9 mouse cellular contexts compared by ENCODE assay signal in the genomic region with DNA sequence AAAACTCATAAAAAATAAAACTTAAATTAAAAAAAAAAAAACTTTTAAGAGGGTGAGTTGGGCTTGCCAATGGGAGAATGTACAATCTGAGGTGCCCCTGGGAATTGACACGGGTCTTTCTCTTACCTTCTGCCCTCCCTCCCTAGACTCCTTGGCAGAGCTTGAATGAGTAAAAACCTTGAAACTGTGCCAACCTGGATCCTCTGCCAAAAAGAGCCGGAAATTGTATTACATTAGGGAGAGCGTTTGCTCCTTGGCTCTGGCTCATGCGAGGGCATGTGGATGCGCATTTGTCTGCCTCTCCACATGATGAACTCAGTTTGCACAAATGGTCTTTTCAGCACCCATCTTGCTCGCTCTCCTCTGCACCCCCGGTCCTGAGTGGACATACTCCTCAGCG. TPM values are rescaled to one million over a fixed set of nuclear protein-coding genes. Genes with fewer than 3 reads are reported as not detected.
A peak's percentile ranks its signal among the peaks of the same experiment; 100 is the strongest.
DNase-seq lines count a peak whose midpoint lies in the region; ATAC-seq and TF ChIP-seq lines count a peak whose summit lies in the region.
"Had no signal": no experiment of that assay in that cellular context is flagged by ENCODE, and none has a peak within 500 bp of the region (broad histone marks: within the 10 kb centered on the region; RNA-seq: fewer than 3 reads in every experiment).

No protein-coding gene starts in this region.

- POLR2A ChIA-PET in Patski (lab: Charles Lee) = interaction anchor here (0.7 kb wide), 1 partner anchor 113 kb away, joined by 3 read pairs; no protein-coding TSS in a partner anchor

- no peaks in the 10 kb centered on the region for H3K36me3 ChIP-seq in kidney, adult 2 months (ENCODE audit: control insufficient read depth, insufficient read depth, low read length)
- no peaks in the 10 kb centered on the region for H3K36me3 ChIP-seq in kidney, embryonic 16.5 days (ENCODE audit: insufficient read depth, low read length)

- WGBS in kidney, adult 2 months = 33% methylated on average over 8 of the region's 8 CpGs
- 63% methylated on average over 8 of the region's 8 CpGs for WGBS in kidney, embryonic 16.5 days
- WGBS in cerebellum, adult 2 months = 6% methylated on average over 8 of the region's 8 CpGs

- TF ChIP-seq POLR2A in kidney, adult 2 months (IDR thresholded peaks at IDR 0.05; ENCODE audit: low read depth, low read length) = no peak
- TF ChIP-seq POLR2A in cerebellum, adult 2 months (IDR thresholded peaks at IDR 0.05; ENCODE audit: borderline replicate concordance, insufficient read depth, low read length) = no peak

- H3K27me3 ChIP-seq in kidney, adult 2 months (replicated peaks; ENCODE audit: control insufficient read depth, insufficient read depth, low read length) = no peaks in the 10 kb centered on the region
- no peaks in the 10 kb centered on the region for H3K27me3 ChIP-seq in kidney, embryonic 16.5 days (ENCODE audit: insufficient read depth, low read length)
- no peaks in the 10 kb centered on the region for H3K27me3 ChIP-seq in Patski
- H3K27me3 ChIP-seq in cerebellum, adult 2 months (ENCODE audit: control insufficient read depth, insufficient read depth, low read length) = no peaks in the 10 kb centered on the region; the same call in 1 of the 2 replicates

- CTCF ChIA-PET in Patski (lab: Charles Lee) = interaction anchor here (0.8 to 4.0 kb wide), 6 partner anchors 11 to 183 kb away, joined by 3 to 19 read pairs (median 5); a partner anchor contains a TSS

- in situ Hi-C loops in Patski (cut with MboI; ENCODE audit: low pct_unique_long_range_greater_than_20kb) = loop anchor here (5.0 kb wide), 2 partner anchors 33 to 188 kb away; no protein-coding TSS in a partner anchor

- TF ChIP-seq CTCF in kidney, adult 2 months (conservative IDR thresholded peaks at IDR 0.05; ENCODE audit: insufficient read depth, insufficient read length, low read depth, low read length) = no peak
- no peak for TF ChIP-seq CTCF in Patski (IDR thresholded peaks at IDR 0.05)
- no peak for TF ChIP-seq CTCF in cerebellum, adult 2 months (IDR thresholded peaks at IDR 0.05; ENCODE audit: borderline replicate concordance, insufficient read depth, low read depth, low read length)

- DNase-seq in kidney, adult 2 months = peak; percentile 94
- peak; percentile 73 for DNase-seq in Patski (ENCODE audit: low read depth, low spot score)
- DNase-seq in cerebellum, adult 2 months = peak; percentile 41 to 69
- DNase-seq in kidney, postnatal 4 days = peak; percentile 42 to 58
- peak; percentile 77 for DNase-seq in testis, postnatal 14 days (ENCODE audit: low spot score)
- DNase-seq in thymus, postnatal 25 days = no peak
- no peak for DNase-seq in gastrocnemius, postnatal 25 days

- H3K9me3 ChIP-seq in kidney, embryonic 16.5 days (ENCODE audit: low read length) = no peaks in the 10 kb centered on the region

- H3K27ac ChIP-seq in kidney, adult 2 months (ENCODE audit: insufficient read depth, low read depth, low read length) = no peak overlapping the region
- no peak overlapping the region for H3K27ac ChIP-seq in kidney, embryonic 16.5 days (ENCODE audit: low read length)
- no peak overlapping the region for H3K27ac ChIP-seq in cerebellum, adult 2 months (ENCODE audit: insufficient read depth, low read length)
- H3K27ac ChIP-seq: macrophage had no signal

- H3K4me2 ChIP-seq in kidney, embryonic 16.5 days (replicated peaks; ENCODE audit: low read depth, low read length) = no peak overlapping the region

- H3K9ac ChIP-seq in kidney, embryonic 16.5 days (replicated peaks; ENCODE audit: low read length) = no peak overlapping the region

- no peak overlapping the region for H3K4me3 ChIP-seq in kidney, adult 2 months (ENCODE audit: insufficient read depth, low read depth, low read length)
- H3K4me3 ChIP-seq in kidney, embryonic 16.5 days (ENCODE audit: low read length) = no peak overlapping the region
- H3K4me3 ChIP-seq in cerebellum, adult 2 months (replicated peaks; ENCODE audit: insufficient read depth, low read depth, low read length) = no peak overlapping the region

- peaks cover 17% of the 10 kb centered on the region for H3K4me1 ChIP-seq in kidney, adult 2 months (ENCODE audit: control insufficient read depth, insufficient read depth, low read length)
- no peaks in the 10 kb centered on the region for H3K4me1 ChIP-seq in kidney, embryonic 16.5 days (ENCODE audit: insufficient read depth, low read length)
- H3K4me1 ChIP-seq in cerebellum, adult 2 months (ENCODE audit: control insufficient read depth, insufficient read depth, low read length) = peaks cover 5% of the 10 kb centered on the region; the same call in 1 of the 2 replicates

- no peak for ATAC-seq in kidney, embryonic 16.5 days (ENCODE audit: low FRiP score, low TSS enrichment)
- peak; percentile 48 for ATAC-seq in Patski

RNA-seq across cellular contexts. Expression of a gene that starts 13.4 kb away (rescaled TPM):
- polyA plus RNA-seq in kidney, adult 2 months (2012; rRNA removed) = 41.0 and 42.9 TPM in 2 replicates
- polyA plus RNA-seq in kidney, embryonic 16.5 days (2015; fragmentation: Nextera tagmentation; extraction: Ambion mirVana) = 11.1 and 12.6 TPM in 2 replicates
- 1.0 TPM for polyA plus RNA-seq in Patski (2021)
- 7.9 and 10.3 TPM in 2 replicates for polyA plus RNA-seq in cerebellum, adult 2 months (2012; rRNA removed)
- 10 to 100 TPM in 1 of 2 experiments, 1 to 10 TPM in 1; 9.8 to 11.7 TPM for total RNA-seq in gastrocnemius, postnatal 25 days (2021)

RNA-seq across cellular contexts. Expression of a gene that starts 35.3 kb away (rescaled TPM):
- polyA plus RNA-seq in kidney, adult 2 months (2012; rRNA removed) = 23.1 and 25.6 TPM in 2 replicates
- 88.5 and 88.7 TPM in 2 replicates for polyA plus RNA-seq in kidney, embryonic 16.5 days (2015; fragmentation: Nextera tagmentation; extraction: Ambion mirVana)
- 42.1 TPM for polyA plus RNA-seq in Patski (2021)
- polyA plus RNA-seq in cerebellum, adult 2 months (2012; rRNA removed) = 57.8 and 60.8 TPM in 2 replicates
- total RNA-seq in gastrocnemius, postnatal 25 days (2021) = 10 to 100 TPM; 14.6 to 19.2 TPM

RNA-seq across cellular contexts. Expression of a gene that starts 46.6 kb away (rescaled TPM):
- 44.0 and 46.3 TPM in 2 replicates for polyA plus RNA-seq in kidney, adult 2 months (2012; rRNA removed)
- polyA plus RNA-seq in kidney, embryonic 16.5 days (2015; fragmentation: Nextera tagmentation; extraction: Ambion mirVana) = 44.8 and 50.0 TPM in 2 replicates
- polyA plus RNA-seq in Patski (2021) = 26.9 TPM
- 32.4 and 33.9 TPM in 2 replicates for polyA plus RNA-seq in cerebellum, adult 2 months (2012; rRNA removed)
- 10 to 100 TPM; 13.0 to 16.2 TPM for total RNA-seq in gastrocnemius, postnatal 25 days (2021)

Comparison
In these comparisons a context has a peak if more than half of its experiments do, and no peak if none do; other contexts are left out.
1. DNase-seq: peak in kidney, adult 2 months (single experiment), Patski (single experiment), cerebellum, adult 2 months (2 of 2), kidney, postnatal 4 days (2 of 2) and testis, postnatal 14 days (single experiment); none in thymus, postnatal 25 days (single experiment) and gastrocnemius, postnatal 25 days (single experiment).